Mouse (Mus musculus) c-Kit-positive CD71-positive TER-119-positive erythroid progenitor cells, embryonic 14.5 days (primary cell): ENCODE measurements around the gene Gtsf1l.
"Not testable (repeated sequence)": the region's sequence is repeated elsewhere in the genome, so short reads cannot be mapped to it uniquely, and the experiment has no call there.

Experiments
- DNase-seq: peaks from one replicate; pipeline ENCODE4 v3.0.0-alpha.2; 2013; ENCODE audit warnings: low spot score

The Gtsf1l gene

DNA sequence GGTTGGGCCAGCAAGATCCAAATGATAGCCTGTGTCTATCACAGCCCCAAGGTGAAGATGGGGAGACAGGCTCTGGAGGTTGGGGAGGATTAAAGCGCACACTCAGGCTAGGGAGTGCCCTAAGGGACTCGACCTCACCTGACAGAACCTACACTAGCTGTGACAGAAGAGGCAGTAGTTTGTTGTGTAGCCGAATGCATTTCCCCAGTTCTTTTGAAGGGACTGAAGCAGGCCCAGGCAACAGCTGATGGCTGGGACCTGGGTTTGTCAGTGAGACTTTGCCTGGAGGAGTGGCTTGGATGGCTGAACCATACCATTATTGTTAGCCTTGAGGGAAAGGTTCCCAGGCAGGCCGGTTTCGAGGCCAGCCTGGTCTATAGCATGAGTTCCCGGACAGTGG lies 2.6 kb downstream of the Gtsf1l start:
- no peak for DNase-seq

DNA sequence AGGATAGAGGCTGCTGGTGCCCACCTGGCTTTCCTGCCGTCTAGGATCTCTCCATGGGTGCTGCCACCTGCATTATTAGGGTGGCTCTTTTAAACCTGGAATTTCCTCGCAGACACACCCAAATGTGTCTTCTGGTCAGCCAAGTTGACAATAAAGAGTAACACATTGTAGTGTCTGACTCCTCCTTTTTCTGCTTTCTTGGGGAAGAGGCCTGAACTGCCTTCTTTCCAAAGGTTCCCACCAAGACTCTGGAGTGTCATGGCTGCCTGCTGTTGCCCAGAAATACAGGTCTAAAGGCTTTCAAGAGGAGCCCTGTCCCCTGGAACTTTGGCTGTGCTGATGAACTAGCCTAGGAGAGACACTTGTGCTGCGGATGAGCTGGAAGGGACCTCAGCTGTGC lies 3.1 kb downstream of the Gtsf1l start:
- no peak for DNase-seq

DNA sequence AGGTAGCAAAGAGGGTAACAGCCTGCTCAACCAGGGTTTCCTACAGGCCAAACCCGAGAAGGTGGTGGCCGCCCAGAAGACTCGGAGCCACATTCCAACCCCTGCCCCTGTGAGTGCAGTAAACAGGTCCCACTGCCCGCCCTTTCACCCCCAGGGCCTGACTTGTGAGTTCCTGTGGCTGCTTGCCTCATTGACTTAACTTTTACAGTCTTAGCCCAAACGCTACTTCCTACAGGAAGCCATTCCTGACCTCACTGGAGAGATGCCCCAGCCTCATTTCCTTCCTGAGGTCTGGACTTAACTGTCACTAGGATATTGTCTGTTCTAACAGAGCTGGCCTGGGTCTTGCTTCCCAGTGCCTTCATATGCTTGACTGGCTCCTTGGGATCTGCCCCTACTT lies 5.1 kb downstream of the Gtsf1l start:
- DNase-seq, result no peak

DNA sequence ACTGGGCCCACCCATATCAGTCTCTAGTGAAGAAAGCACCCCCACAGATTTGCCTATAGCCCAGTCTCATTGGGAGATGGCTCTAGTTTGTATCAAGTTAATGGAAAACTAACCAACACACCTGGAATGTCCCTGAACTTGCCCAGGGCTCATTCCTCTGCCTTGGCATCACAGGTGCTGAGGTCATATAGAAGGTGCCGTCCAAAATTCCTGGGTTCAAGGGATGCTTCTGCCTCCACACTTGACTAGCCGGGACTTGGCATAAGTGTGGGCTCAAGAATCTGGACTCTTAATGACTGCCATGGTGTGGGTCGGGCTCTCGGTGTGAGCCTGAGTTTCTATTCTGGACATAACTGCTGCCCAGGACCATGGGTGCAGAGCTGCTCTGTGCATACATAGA lies 8.6 kb downstream of the Gtsf1l start:
- DNase-seq, result no peak

DNA sequence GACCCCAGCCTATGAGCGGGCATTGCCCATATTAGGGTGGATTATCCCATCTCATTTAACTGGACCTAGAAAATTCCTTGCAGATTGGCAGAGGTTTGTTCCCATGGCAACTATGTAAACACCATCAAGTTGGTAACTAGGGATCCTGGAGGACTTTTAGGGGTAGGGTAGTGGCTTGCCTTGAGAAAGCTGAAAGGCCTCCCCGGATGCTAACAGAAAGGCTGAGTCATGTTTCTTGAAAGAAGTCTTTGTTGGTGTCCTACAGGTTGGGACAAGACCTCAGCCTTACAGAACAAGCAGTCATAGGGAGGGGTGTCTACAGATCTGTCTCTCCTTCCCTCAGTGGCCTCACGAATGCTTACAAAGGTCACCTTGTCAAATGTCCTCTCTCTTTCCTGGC lies 12.4 kb downstream of the Gtsf1l start:
- no peak for DNase-seq

DNA sequence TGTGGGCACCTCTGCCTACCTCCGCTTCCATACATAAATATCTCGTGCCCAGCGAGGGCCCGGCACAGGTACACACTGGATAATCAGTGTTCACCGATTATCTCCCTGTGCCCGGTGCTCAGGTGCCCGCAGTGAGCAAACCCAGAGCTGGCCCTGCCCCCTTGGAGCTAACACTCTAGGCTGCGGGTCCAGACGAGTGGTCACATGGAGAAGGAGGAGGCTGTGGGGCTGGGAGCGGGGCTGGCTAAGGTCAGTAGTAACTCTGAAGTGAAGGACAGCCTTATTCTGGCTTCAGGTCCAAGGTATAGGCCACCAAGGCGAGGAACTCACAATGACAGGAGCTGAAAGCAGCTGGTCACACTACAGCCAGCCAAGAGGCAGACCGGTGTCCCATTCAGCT lies 12.8 kb downstream of the Gtsf1l start:
- DNase-seq, result no peak

DNA sequence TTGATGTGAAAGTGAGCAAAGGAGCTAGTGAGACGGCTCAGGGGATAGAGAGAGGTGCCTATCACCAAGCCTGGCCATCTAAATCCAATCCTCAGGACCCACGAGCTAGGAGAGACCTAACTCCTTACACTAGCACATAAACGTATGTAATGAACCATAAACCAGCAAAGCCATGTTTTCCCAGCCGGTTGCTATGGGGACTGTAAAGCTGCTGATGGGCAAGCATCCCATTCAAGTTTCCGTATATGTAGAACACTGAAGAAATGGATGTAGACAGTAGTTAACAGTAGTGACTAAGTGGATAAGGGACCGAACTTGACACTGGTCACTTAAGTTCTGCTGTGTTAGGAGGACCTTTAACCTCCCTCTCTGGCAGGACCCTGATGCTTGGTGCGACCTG lies 13.6 kb downstream of the Gtsf1l start:
- no peak for DNase-seq

DNA sequence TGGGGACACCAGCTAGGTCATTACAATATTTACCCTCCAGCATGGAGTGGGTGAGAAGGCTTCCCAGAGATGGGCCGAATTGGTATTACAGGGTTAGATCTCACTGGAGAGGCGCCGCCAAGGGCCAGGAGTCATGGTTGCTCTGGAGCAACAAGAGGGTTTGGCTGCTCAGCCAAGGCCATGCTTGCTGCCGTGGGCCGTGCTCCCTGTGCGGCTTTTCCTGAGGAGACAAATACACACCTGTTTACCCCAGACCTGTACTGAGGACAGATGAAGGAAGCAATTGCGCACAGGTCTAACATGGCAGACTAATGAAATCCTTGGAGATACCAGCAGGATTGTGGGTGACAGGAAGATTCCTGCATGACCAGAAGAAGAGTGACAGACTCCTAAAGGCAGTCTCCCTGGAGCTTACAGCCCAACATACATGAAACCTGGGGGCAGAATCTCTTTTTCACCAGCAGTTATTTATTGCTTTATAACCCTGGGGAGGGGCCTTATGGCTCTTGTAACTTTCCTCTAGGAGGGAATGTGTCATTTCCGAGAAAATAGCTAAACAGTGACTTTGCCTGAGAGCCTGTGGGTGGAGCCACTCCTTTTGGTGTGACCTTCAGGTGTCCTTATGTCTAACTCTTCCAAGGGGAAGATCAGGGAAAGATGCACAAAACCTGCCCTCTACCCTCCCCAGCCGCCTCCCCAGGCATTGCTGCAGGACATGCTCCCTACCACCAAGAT lies 14.5 kb downstream of the Gtsf1l start:
- no peak for DNase-seq

DNA sequence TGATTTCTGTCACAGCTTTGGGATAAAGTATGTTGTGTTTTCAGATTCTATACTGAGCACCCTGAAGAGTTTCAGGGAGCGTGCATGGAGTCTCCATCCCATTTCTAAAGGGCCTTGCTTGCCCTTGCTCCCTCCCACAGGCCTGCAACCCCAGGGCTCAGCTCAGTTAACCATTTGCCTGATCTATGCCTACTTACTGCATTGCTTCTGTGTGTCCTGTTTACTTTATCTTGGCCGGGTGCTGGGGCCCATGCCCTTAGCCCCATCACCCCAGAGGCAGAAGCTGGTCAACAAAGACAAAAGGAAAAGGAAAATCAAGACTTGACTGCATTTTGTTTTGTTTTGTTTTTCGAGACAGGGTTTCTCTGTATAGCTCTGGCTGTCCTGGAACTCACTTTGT lies 16.1 kb downstream of the Gtsf1l start:
- no peak for DNase-seq

DNA sequence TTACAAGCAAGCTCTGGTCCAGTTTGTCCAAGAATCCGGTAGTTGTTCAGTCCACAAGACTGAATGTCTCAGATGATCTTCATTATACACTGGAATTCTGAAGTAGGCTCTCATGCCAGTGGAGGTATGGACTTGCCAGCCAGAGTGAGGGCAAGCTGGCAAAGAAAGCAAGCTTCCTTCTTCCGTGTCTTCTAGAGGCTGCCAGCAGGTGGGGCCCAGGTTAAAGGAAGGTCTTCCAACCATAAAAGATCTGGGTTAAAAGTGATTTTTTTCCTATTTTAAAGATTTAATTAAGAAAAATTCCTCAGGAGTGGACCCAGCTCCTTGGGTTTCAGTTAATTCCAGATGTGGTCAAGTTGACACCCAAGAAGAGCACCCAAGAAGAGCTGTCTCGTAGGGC lies 17.4 kb downstream of the Gtsf1l start:
- DNase-seq, result no peak

DNA sequence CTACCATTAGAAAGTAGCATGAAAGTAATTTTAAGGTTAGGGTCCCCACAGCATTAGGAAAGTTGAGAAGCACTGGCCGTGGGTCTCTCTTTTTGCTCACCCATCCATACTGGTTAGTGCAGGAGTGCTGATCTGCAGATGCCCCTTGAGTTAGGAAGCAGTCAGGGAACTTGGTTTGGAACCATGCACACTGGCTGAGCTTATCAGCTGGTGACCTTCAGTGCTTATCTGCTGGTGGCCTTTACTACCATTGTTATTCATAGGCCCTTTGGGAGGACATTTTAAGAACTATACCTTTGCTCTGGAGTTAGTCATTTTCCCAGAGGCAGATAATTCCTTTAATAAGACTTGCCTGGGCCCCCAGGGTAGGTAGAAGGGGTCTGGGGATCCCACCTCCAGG lies 20.4 kb downstream of the Gtsf1l start:
- DNase-seq, result no peak

DNA sequence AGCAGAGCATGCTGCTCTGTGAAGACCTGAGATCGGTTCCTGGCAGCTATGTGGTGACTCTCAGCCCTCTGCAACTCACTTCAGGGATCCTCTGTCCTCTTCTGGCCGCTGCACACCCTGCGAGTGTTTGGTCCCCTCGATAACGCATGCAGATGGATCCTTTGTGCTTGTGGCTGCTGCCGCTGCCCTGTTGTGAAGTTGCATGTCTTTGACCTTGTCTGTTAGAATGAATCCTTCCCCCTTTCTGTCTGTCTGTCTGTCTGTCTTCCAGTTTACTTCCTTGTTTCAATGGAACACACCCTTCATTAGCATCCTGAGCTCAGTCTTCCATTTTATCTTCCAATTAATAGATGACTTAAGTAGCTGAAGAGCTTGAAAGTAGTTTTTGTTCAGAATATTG lies 21.3 kb downstream of the Gtsf1l start:
- no peak for DNase-seq

DNA sequence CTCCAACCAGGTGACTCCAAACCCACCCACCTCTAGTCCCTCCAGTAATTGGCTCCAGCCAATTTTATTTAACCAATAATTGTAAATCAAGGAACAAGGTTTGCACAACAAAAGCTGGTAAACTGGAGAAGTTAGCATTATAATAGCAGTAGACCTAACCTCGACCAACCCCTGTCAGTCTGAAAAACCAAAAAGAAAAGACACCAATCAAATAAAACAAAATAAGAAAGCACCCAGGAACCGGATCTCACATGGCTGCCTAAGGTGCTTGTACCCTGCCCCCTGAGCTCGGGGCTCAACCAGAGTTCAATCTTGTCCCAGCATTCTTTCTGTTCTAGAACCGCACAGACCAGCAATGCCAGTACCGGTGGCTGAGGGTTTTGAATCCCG lies 25.5 kb downstream of the Gtsf1l start:
- DNase-seq, result no peak

DNA sequence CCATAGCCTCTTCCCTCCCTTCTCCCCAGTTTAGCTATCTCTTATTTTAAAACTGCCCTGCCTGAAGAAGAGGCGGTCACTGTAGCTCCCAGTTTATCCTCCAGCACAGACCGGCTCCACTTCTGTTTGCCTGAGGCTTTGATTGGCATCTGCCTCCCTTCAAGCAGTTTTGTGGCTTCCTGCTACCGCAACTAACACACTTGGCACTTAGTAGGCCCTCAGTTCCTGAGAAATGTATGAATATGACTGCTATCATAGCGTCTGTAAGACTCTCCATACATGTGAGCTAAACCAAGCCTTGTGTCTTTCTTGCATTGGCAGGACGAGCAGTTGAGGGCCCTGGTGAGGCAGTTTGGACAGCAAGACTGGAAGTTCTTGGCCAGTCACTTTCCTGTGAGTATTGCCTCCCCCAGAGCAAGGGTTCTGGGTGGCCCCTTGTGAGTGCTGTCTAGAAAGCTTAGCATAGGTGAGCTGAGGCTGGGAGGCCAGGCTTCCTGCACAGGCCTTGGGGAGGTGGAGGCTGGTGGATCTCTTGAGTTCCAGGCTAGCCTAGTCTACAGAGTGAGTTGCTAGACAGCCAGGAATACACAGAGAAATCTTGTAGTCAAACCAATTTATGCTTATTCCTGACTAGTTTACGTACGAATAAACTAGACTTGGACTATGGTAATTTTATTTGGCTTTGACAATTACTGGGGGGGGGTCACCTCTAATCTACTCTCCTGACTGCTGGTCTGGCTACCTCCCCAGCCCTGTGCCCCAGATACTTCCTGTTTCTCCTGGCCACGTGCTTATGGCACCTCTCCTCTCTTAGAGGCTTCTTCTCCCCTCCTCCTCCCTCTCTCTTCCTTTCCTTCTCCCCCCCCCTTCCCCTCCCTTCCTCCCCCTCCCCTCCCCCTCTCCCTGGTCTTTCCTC lies 26.2 kb downstream of the Gtsf1l start:
- no peak for DNase-seq

DNA sequence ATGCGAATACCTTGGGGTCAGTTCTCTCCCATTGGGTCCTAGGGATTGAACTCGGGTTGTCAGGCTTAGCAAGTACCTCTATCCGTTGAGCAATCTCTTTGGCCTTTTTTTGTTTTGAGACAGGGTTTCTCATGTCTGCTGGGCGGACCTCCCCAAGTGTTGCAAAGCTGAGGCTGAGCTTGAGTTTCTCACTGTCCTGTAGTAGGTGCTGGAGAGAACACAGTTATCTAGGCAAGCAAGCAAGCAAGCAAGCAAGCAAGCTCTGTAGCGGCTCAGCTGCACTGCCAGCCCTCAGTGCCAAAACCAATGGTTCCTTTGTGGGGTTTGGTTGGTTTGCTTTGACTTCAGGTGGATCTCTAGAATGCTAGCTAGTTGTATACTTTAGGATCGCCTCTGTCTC lies 27.0 kb downstream of the Gtsf1l start:
- no peak for DNase-seq

DNA sequence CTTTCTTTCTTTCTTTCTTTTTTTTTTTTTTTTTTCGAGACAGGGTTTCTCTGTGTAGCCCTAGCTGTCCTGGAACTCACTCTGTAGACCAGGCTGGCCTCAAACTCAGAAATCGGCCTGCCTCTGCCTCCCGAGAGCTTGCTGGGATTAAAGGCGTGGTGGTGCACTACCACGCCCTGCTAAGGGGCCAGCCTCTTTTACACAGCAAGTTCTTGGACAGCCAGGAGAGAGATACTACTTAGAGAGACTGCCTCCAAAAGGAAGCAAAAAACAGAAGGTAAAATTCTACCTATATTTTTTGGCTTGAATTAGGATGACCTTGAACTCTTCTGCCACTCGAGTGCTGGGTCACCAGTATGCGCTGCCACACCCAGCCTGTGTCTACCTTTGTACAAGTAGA lies 28.7 kb downstream of the Gtsf1l start:
- DNase-seq, result not testable (repeated sequence)

DNA sequence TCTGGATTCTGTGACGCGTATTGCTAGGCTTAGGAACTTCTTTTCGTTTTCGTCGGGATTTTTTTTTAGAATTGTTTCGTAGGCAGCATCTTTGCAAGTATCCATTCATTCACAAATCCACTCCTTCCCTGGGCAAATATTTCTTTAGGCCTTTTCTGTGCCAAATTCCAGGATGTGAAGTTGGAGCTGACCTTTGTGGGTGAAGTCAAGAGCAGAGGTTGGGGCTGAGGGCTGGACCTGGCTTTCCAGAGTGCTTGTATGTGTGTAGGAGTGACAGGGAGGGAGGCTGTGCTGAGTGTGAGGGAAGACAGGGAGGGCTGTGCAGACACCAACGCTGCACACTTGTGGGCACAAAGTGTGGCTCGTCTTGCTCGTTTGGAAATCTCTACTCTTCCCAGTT lies 31.1 kb downstream of the Gtsf1l start:
- no peak for DNase-seq

DNA sequence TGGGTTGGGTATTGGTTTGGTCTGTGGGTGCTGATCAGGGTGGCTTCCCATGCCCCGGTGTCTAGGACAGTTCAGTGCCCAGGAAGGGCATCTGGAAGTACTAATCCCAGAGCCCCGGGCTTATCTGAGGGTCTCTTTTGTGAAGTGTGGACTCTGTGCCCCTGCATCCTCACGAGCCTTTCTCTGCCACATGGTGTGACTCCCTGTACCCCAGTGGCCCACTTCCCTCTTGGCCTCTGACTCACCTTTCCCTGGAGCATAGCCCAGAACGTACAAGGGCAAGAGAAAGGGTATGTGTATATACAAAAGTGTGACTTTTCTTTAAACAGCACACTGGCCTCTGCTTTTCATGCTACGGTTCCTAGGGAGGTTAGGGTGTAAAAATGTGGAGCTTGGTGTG lies 31.9 kb downstream of the Gtsf1l start:
- DNase-seq, result no peak

DNA sequence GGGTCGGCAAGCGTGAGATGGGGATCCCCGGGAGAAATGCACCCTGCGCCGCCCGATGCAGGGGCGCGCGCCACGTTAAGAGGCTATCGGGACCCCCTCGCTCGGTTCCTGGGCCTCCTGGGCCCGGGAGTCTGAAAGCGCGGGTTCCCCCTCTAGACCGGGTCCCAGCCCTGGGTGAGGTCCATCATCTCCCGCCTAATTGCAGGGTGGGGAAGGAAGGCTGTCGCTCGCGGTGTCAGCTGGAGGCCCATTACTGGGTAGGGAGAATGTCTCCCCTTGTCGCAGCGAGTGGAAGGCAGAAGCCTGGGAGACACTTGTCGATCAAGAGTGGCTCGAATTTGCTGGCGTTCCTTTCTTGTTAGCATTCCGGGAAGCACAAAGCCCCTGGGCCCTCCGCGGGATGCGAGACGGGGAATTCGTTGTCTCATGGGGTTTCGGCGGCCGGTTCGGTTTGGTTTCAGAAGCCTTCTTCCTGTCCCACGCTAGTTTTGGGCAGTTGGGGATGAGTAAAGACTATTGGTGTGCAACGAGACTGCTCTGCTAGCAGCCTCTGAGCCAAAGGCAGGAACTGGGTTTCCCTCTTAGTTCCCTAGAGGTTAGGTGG lies 32.7 kb downstream of the Gtsf1l start:
- DNase-seq, result peak; percentile 43

DNA sequence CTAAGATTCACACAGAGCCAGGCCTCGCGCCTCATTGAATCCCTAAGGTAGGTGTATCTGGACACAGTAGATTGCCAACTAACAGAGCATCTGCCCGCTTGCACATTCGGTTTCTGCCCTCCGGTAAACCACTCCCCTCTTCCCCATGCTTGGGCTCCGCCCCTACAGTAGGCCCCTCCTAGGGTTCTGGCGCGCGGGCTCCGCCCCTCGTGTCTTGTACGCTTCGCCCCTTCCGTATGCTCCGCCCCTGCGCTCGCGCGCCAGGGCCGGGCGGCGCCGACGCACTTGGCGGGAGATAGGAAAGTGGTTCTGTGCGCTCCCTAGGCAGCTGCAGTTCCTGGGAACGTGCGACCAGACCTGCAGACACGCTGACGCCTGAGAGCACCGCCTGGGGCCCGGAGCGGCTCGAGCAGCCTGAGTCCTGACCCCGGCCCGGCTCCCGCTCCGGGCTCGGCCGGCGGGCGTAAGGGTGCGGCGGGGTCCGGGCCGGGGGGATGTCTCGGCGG lies 33.3 kb downstream of the Gtsf1l start, which contains the start of gene Mybl2:
Gene Mybl2, plus strand, starts transcription at position 353 of the 506 bp plus-strand sequence.
- DNase-seq, result peak; percentile 97

DNA sequence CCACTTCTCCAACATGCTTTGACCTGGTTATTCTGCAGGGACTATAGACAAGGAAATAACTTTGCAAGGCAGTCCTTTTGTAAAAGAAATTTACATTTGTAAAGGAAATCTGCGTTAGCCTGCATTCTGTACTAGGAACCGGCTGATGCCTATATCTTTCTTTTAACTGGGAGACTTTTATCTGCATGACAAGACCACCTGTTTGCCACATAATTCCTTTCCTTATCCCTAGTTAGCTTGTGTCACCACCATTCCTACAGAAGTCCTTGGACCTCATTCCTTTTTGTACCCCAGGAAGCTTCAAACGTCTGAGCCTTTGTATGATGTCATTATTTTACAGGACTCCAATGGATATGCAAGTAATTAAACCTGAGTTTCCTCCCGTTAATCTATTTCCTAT lies 34.8 kb downstream of the Gtsf1l start:
- no peak for DNase-seq

DNA sequence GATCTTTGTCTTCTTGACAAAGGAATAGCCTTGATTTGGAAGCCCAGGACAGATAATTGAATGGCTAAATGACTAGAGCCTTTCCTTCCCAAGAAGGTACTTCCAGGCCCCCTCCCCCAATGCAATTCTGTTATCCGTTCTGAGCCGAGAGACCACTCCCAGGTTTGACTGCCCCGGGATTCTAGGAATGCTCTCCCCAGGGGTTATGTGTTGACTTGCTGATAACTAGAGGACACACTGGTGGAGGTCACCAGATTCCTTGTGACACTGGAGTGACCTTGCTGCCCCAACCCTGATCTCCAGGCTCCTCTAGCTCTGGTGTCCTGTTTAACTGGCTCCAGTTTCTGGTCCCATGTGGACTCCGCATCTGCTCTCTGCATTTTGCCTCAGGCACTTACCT lies 35.6 kb downstream of the Gtsf1l start:
- no peak for DNase-seq

DNA sequence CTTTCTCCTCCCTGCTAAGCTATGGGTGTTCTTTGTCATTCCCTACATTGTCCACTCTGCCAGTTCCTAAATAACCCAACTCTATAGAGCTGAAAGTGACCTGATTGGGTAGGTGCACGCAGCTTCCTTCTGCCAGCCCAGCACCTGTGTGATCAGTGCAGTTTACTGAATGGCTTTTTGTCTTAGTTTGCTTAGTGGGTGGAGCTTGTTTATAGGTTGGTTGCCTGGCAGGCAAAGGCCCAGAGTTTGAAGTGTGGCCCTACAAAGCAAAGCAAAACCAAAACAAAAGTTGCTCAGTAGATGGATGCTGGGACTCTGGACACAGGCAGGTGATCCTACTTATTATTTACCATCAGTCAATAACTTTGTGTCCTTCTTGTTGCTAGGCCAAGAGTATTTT lies 36.0 kb downstream of the Gtsf1l start:
- no peak for DNase-seq
